Mouse (Mus musculus): ENCODE measurements at regions not wholly inside any gene's neighbourhood (a gene's known extent, or its start where the extent isn't known, plus 50 kb on each side); places are given as distances from the start of the nearest gene placed in this dataset.

GRCm38 (mm10) chr13:45250028-45250427 lies 139.5 kb upstream of the Mylip start:
- TF ChIP-seq CTCF (IDR thresholded peaks at IDR 0.05 in 2 of 3, conservative IDR thresholded peaks at IDR 0.05 in 1 of 3; ENCODE audit: control insufficient read depth in 1 of 3, insufficient read depth in 1 of 3, low read depth in 2 of 3, low read length in 3 of 3, poor library complexity in 1 of 3, severe bottlenecking in 1 of 3) (no peak), TBP (IDR thresholded peaks at IDR 0.05; ENCODE audit: low read depth, low read length) (no peak), EP300 (IDR thresholded peaks at IDR 0.05; ENCODE audit: low read depth in 1 of 2, low read length in 2 of 2) (no peak), JUND (IDR thresholded peaks at IDR 0.05; ENCODE audit: low read depth, low read length) (no peak), ZC3H11A (IDR thresholded peaks at IDR 0.05; ENCODE audit: low read depth, low read length) (no peak)
